Mouse (Mus musculus): ENCODE data around the gene Pnkd. TPM values are rescaled to one million over a fixed set of nuclear protein-coding genes. Genes with fewer than 3 reads are reported as not detected.

The Pnkd gene
- total and polyA plus RNA-seq, 3 experiments, result 45.5 to 318 (median 154) TPM

- H3K27ac ChIP-seq (ENCODE audit: insufficient read depth, low read depth), result no peak overlapping the region
- H3K4me3 ChIP-seq (replicated peaks in 1 of 3; ENCODE audit: low read depth in 2 of 3, low read length in 2 of 3, poor library complexity in 1 of 3), result no peak overlapping the region
- TF ChIP-seq CHD1 (IDR thresholded peaks at IDR 0.05; ENCODE audit: low read depth, low read length), result no peak
- no peak for TF ChIP-seq SIN3A (IDR thresholded peaks at IDR 0.05; ENCODE audit: low read length)
- TF ChIP-seq ZNF384 (IDR thresholded peaks at IDR 0.05; ENCODE audit: low read depth, low read length), result no peak
- TF ChIP-seq ZKSCAN1 (IDR thresholded peaks at IDR 0.05; ENCODE audit: borderline replicate concordance, low read depth, low read length), result no peak
- TF ChIP-seq RCOR1 (conservative IDR thresholded peaks at IDR 0.05; ENCODE audit: low read depth, low read length), result no peak
- no peak for TF ChIP-seq CTCF (conservative IDR thresholded peaks at IDR 0.05 in 1 of 2, IDR thresholded peaks at IDR 0.05 in 1 of 2; ENCODE audit: low read depth in 2 of 2, low read length in 2 of 2)
- TF ChIP-seq TBP (conservative IDR thresholded peaks at IDR 0.05; ENCODE audit: low read depth, low read length), result no peak
- no peak for TF ChIP-seq MEF2A (IDR thresholded peaks at IDR 0.05; ENCODE audit: borderline replicate concordance, low read depth, low read length)
- TF ChIP-seq HCFC1 (IDR thresholded peaks at IDR 0.05; ENCODE audit: low read depth, low read length), result no peak
- TF ChIP-seq IRF4 (IDR thresholded peaks at IDR 0.05; ENCODE audit: low read depth, low read length), result no peak
- TF ChIP-seq RAD21 (IDR thresholded peaks at IDR 0.05; ENCODE audit: low read depth, low read length), result no peak
- no peak for TF ChIP-seq NELFE (IDR thresholded peaks at IDR 0.05; ENCODE audit: low read depth, low read length)
- TF ChIP-seq EP300 (IDR thresholded peaks at IDR 0.05; ENCODE audit: low read length), result no peak
- no peak for TF ChIP-seq ELF1 (IDR thresholded peaks at IDR 0.05; ENCODE audit: low read depth, low read length)
- peaks cover 16 to 48% of the 10 kb centered on the region in 2 experiments for H3K4me1 ChIP-seq (ENCODE audit: control insufficient read depth in 1 of 2, insufficient read depth in 2 of 2)
- no peak overlapping the region for H3K4me2 ChIP-seq (ENCODE audit: insufficient read depth, low read depth, poor library complexity, severe bottlenecking)
- H3K9ac ChIP-seq (ENCODE audit: insufficient read depth, low read depth), result no peak overlapping the region
- no peak for DNase-seq (ENCODE audit: extremely low read depth)
- dilution Hi-C loops (cut with MboI; ENCODE audit: extremely low pct_ligation_motif_present, extremely low pct_unique_long_range_greater_than_20kb, low sequenced_read_pairs), result no loop called here
- no peaks in the 10 kb centered on the region for H3K36me3 ChIP-seq (replicated peaks in 1 of 2; ENCODE audit: control insufficient read depth in 1 of 2, insufficient read depth in 1 of 2, low read length in 1 of 2)
- no peaks in the 10 kb centered on the region; the same call in 1 of the 2 replicates for H3K79me2 ChIP-seq (replicated peaks; ENCODE audit: control insufficient read depth, extremely low read depth, insufficient read depth, poor library complexity, severe bottlenecking)
- in situ Hi-C loops (cut with MboI; ENCODE audit: low pct_ligation_motif_present, low pct_unique_long_range_greater_than_20kb, low sequenced_read_pairs), result loop anchor here (5.0 kb wide), 1 partner anchor 78 kb away; the partner anchor contains the start of gene Ctdsp1
- no peaks in the 10 kb centered on the region for H3K27me3 ChIP-seq (replicated peaks)
- H3K9me3 ChIP-seq (replicated peaks; ENCODE audit: low read length), result no peaks in the 10 kb centered on the region
Observed at GRCm38 (mm10) chr1:74314796-74315195, 30.1 kb downstream of the Pnkd start.

GRCm38 (mm10) chr1:74316114-74316827, 31.5 kb downstream of the Pnkd start:
- H3K9me3 ChIP-seq (replicated peaks; ENCODE audit: low read length), result peaks cover 3% of the 10 kb centered on the region
- peaks cover 16 to 44% of the 10 kb centered on the region in 2 experiments for H3K4me1 ChIP-seq (ENCODE audit: control insufficient read depth in 1 of 2, insufficient read depth in 2 of 2)
- DNase-seq (ENCODE audit: extremely low read depth), result no peak
- no peaks in the 10 kb centered on the region; the same call in 1 of the 2 replicates for H3K79me2 ChIP-seq (replicated peaks; ENCODE audit: control insufficient read depth, extremely low read depth, insufficient read depth, poor library complexity, severe bottlenecking)
- TF ChIP-seq PAX5 (IDR thresholded peaks at IDR 0.05; ENCODE audit: low read length), result no peak
- no peak for TF ChIP-seq CHD1 (IDR thresholded peaks at IDR 0.05; ENCODE audit: low read depth, low read length)
- TF ChIP-seq TCF12 (IDR thresholded peaks at IDR 0.05; ENCODE audit: low read depth, low read length), result no peak
- TF ChIP-seq E2F4 (IDR thresholded peaks at IDR 0.05; ENCODE audit: insufficient replicate concordance, low read depth, low read length), result no peak
- no peak for TF ChIP-seq UBTF (IDR thresholded peaks at IDR 0.05; ENCODE audit: low read depth, low read length)
- TF ChIP-seq RAD21 (IDR thresholded peaks at IDR 0.05; ENCODE audit: low read depth, low read length), result no peak
- no peak for TF ChIP-seq NRF1 (IDR thresholded peaks at IDR 0.05; ENCODE audit: low read depth, low read length)
- no peak for TF ChIP-seq KAT2A (IDR thresholded peaks at IDR 0.05; ENCODE audit: insufficient replicate concordance, low read length)
- no peak overlapping the region for H3K4me3 ChIP-seq (replicated peaks in 1 of 3; ENCODE audit: low read depth in 2 of 3, low read length in 2 of 3, poor library complexity in 1 of 3)
- H3K27ac ChIP-seq (ENCODE audit: insufficient read depth, low read depth), result no peak overlapping the region
- no peaks in the 10 kb centered on the region for H3K36me3 ChIP-seq (replicated peaks in 1 of 2; ENCODE audit: control insufficient read depth in 1 of 2, insufficient read depth in 1 of 2, low read length in 1 of 2)
- no peaks in the 10 kb centered on the region for H3K27me3 ChIP-seq (replicated peaks)
- no peak overlapping the region for H3K9ac ChIP-seq (ENCODE audit: insufficient read depth, low read depth)
- dilution Hi-C loops (cut with MboI; ENCODE audit: extremely low pct_ligation_motif_present, extremely low pct_unique_long_range_greater_than_20kb, low sequenced_read_pairs), result no loop called here
- in situ Hi-C loops (cut with MboI; ENCODE audit: low pct_ligation_motif_present, low pct_unique_long_range_greater_than_20kb, low sequenced_read_pairs), result no loop called here
- no peak overlapping the region for H3K4me2 ChIP-seq (ENCODE audit: insufficient read depth, low read depth, poor library complexity, severe bottlenecking)
